Mouse (Mus musculus): ENCODE results near the gene Cdc27. TPM values are rescaled to one million over a fixed set of nuclear protein-coding genes. Genes with fewer than 3 reads are reported as not detected.

Cdc27 gene
- total and polyA plus RNA-seq, 3 experiments = 34.0 to 86.8 (median 71.9) TPM

DNA sequence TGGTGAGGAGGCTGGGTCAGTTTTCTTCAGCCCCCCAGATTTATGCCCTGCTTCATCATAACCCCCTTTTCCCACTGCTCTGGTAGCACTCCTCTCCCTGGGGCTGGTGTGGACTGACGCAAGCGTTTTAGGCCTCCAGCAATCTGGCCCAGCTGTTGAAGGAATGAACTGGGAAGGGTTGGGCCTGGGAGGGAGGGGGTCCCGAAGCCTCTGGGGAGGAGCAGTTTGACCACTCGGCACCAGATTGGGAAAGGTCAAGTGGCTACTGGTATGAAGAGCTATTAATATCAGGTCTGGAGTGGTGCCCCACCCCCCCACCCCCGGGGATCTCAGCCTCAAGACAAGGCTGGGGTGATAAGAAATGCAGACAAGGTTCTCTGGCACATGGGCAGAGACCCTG lies 27.7 kb upstream of the Cdc27 start:
- H3K4me1 ChIP-seq (ENCODE audit: control insufficient read depth in 1 of 2, insufficient read depth in 2 of 2) = peaks cover 3 to 42% of the 10 kb centered on the region in 2 experiments
- in situ Hi-C loops (cut with MboI; ENCODE audit: low pct_ligation_motif_present, low pct_unique_long_range_greater_than_20kb, low sequenced_read_pairs) (loop anchor here (25.0 kb wide), 1 partner anchor 459 kb away; no protein-coding TSS in a partner anchor), dilution Hi-C loops (cut with MboI; ENCODE audit: extremely low pct_ligation_motif_present, extremely low pct_unique_long_range_greater_than_20kb, low sequenced_read_pairs) (no loop called here)
- H3K79me2 ChIP-seq (replicated peaks; ENCODE audit: control insufficient read depth, extremely low read depth, insufficient read depth, poor library complexity, severe bottlenecking) = no peaks in the 10 kb centered on the region
- no peak for DNase-seq (ENCODE audit: extremely low read depth)
- no peaks in the 10 kb centered on the region for H3K27me3 ChIP-seq (replicated peaks)
- no peak overlapping the region for H3K9ac ChIP-seq (ENCODE audit: insufficient read depth, low read depth)
- no peaks in the 10 kb centered on the region for H3K9me3 ChIP-seq (replicated peaks; ENCODE audit: low read length)
- H3K27ac ChIP-seq (ENCODE audit: insufficient read depth, low read depth) = no peak overlapping the region
- TF ChIP-seq IRF4 (IDR thresholded peaks at IDR 0.05; ENCODE audit: low read depth, low read length) = no peak
- no peak for TF ChIP-seq ELF1 (IDR thresholded peaks at IDR 0.05; ENCODE audit: low read depth, low read length)
- TF ChIP-seq ZMIZ1 (IDR thresholded peaks at IDR 0.05; ENCODE audit: low read depth, low read length) = no peak
- TF ChIP-seq ETS1 (conservative IDR thresholded peaks at IDR 0.05; ENCODE audit: low read depth, low read length) = no peak
- no peak for TF ChIP-seq ZKSCAN1 (IDR thresholded peaks at IDR 0.05; ENCODE audit: borderline replicate concordance, low read depth, low read length)
- no peak for TF ChIP-seq RAD21 (IDR thresholded peaks at IDR 0.05; ENCODE audit: low read depth, low read length)
- no peak for TF ChIP-seq SMC3 (IDR thresholded peaks at IDR 0.05; ENCODE audit: low read depth, low read length)
- TF ChIP-seq MEF2A (IDR thresholded peaks at IDR 0.05; ENCODE audit: borderline replicate concordance, low read depth, low read length) = no peak
- no peak for TF ChIP-seq E2F4 (IDR thresholded peaks at IDR 0.05; ENCODE audit: insufficient replicate concordance, low read depth, low read length)
- no peak overlapping the region for H3K4me2 ChIP-seq (ENCODE audit: insufficient read depth, low read depth, poor library complexity, severe bottlenecking)
- no peak overlapping the region for H3K4me3 ChIP-seq (replicated peaks in 1 of 3; ENCODE audit: low read depth in 2 of 3, low read length in 2 of 3, poor library complexity in 1 of 3)
- H3K36me3 ChIP-seq (replicated peaks in 1 of 2; ENCODE audit: control insufficient read depth in 1 of 2, insufficient read depth in 1 of 2, low read length in 1 of 2) = no peaks in the 10 kb centered on the region

DNA sequence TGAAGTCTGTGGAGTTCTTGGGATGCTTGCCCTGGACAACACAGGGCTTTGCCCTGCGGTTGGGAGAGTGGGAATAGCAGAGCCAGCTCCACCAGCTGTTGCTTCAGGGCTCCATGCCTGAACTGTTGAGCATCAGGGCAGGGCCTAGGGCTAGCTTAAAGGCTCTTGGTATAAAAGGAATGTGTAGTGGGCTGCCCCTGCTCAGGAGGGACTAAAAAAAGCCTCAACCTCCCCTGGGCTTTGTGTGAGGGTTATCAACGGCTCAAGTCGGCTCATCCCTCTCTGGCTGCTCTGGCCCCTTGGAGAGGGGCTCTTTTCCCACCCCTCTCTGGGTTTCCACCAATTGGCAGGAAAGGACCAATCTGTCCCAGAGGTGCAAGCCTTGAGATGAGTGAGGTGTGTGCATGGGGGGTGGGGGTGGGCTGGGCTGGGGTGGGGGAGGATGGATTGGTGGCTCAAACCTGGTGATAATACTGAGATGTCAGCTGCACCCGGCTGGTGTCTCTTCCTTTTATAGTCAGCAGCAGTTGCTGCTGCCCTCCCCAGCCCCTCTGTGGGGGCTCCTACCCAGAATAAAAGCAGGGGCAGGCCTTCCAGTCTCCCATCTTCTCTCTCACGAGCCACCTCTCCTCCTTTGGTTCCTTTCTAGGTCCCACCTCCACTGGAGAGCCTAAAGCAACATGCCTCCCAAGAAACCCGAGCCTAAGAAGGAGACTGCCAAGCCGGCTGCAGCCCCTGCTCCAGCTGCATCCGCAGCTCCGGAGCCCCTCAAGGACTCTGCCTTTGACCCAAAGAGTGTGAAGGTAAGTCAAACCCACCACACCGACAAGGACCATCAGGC lies 26.6 kb upstream of the Cdc27 start:
- Histone ChIP-seq H3K4me2 (ENCODE audit: insufficient read depth, low read depth, poor library complexity, severe bottlenecking) (no peak overlapping the region), H3K27ac (ENCODE audit: insufficient read depth, low read depth) (no peak overlapping the region), H3K9me3 (replicated peaks; ENCODE audit: low read length) (no peaks in the 10 kb centered on the region), H3K79me2 (replicated peaks; ENCODE audit: control insufficient read depth, extremely low read depth, insufficient read depth, poor library complexity, severe bottlenecking) (no peaks in the 10 kb centered on the region), H3K4me1 (ENCODE audit: control insufficient read depth in 1 of 2, insufficient read depth in 2 of 2) (peaks cover 0 to 34% of the 10 kb centered on the region in 2 experiments; a peak in 2 of 4 replicates), H3K9ac (ENCODE audit: insufficient read depth, low read depth) (no peak overlapping the region), H3K4me3 (replicated peaks in 1 of 3; ENCODE audit: low read depth in 2 of 3, low read length in 2 of 3, poor library complexity in 1 of 3) (peak overlapping the region in 1 of 3 experiments; percentile 12), H3K27me3 (replicated peaks) (no peaks in the 10 kb centered on the region), H3K36me3 (replicated peaks in 1 of 2; ENCODE audit: control insufficient read depth in 1 of 2, insufficient read depth in 1 of 2, low read length in 1 of 2) (no peaks in the 10 kb centered on the region)
- no peak for DNase-seq (ENCODE audit: extremely low read depth)
- no peak for TF ChIP-seq ZNF384 (IDR thresholded peaks at IDR 0.05; ENCODE audit: low read depth, low read length)
- no peak for TF ChIP-seq HCFC1 (IDR thresholded peaks at IDR 0.05; ENCODE audit: low read depth, low read length)
- TF ChIP-seq NELFE (IDR thresholded peaks at IDR 0.05; ENCODE audit: low read depth, low read length) = no peak
- TF ChIP-seq ZC3H11A (IDR thresholded peaks at IDR 0.05; ENCODE audit: low read depth, low read length) = no peak
- no peak for TF ChIP-seq IRF4 (IDR thresholded peaks at IDR 0.05; ENCODE audit: low read depth, low read length)
- TF ChIP-seq ZKSCAN1 (IDR thresholded peaks at IDR 0.05; ENCODE audit: borderline replicate concordance, low read depth, low read length) = no peak
- TF ChIP-seq SMC3 (IDR thresholded peaks at IDR 0.05; ENCODE audit: low read depth, low read length) = no peak
- TF ChIP-seq GABPA (IDR thresholded peaks at IDR 0.05; ENCODE audit: insufficient replicate concordance, low read depth, low read length) = no peak
- TF ChIP-seq TCF12 (IDR thresholded peaks at IDR 0.05; ENCODE audit: low read depth, low read length) = no peak
- dilution Hi-C loops (cut with MboI; ENCODE audit: extremely low pct_ligation_motif_present, extremely low pct_unique_long_range_greater_than_20kb, low sequenced_read_pairs) = no loop called here
- in situ Hi-C loops (cut with MboI; ENCODE audit: low pct_ligation_motif_present, low pct_unique_long_range_greater_than_20kb, low sequenced_read_pairs) = loop anchor here (25.0 kb wide), 1 partner anchor 460 kb away; no protein-coding TSS in a partner anchor

Data from CH12.LX (cell line).